Mouse (Mus musculus) embryonic fibroblast, embryonic 13.5 days (primary cell): ENCODE data around the gene Socs3. TPM values are rescaled to one million over a fixed set of nuclear protein-coding genes. Genes with fewer than 3 reads are reported as not detected.
A peak's percentile ranks its signal among the peaks of the same experiment; 100 is the strongest.

Experiments
- H3K27ac ChIP-seq: 2 replicates; pipeline ENCODE4 v1.5.1; 2012; ENCODE audit warnings: low read length, control low read depth, inconsistent platforms; ENCODE audit not compliant: insufficient read depth
- H3K4me1 ChIP-seq: 2 replicates; pipeline ENCODE4 v1.6.1; 2011; ENCODE audit warnings: low read length; ENCODE audit not compliant: control insufficient read depth, insufficient read depth
- H3K4me3 ChIP-seq: 2 replicates; pipeline ENCODE4 v1.5.1; 2011; ENCODE audit warnings: mild to moderate bottlenecking, control low read depth, low read length; ENCODE audit not compliant: insufficient read depth
- CTCF ChIP-seq: IDR thresholded peaks from 2 replicates; pipeline ENCODE4 v1.5.1; 2011; ENCODE audit warnings: mild to moderate bottlenecking, control low read depth, low read length, moderate library complexity, borderline replicate concordance; ENCODE audit not compliant: insufficient read depth
- POLR2A ChIP-seq: IDR thresholded peaks from 2 replicates; pipeline ENCODE4 v1.6.1; 2011; ENCODE audit warnings: low read depth, mild to moderate bottlenecking, control low read depth, low read length, moderate library complexity
- polyA plus RNA-seq: library from polyadenylated mRNA; stranded (reverse); fragments of >200 nt; gene quantifications from 2 replicates; pipeline ENCODE4 v1.2.4, GENCODE M21; 2011; ENCODE audit warnings: low read depth; ENCODE audit not compliant: missing spikeins, insufficient read length

Socs3 gene
- polyA plus RNA-seq, 1 experiment: 31.9 TPM

- Histone ChIP-seq H3K4me3 (no peak overlapping the region), H3K27ac (no peak overlapping the region), H3K4me1 (peaks cover 39% of the 10 kb centered on the region)
- TF ChIP-seq CTCF: no peak
- no peak for TF ChIP-seq POLR2A
Observed at GRCm38 (mm10) chr11:118007460-118008143, 37.8 kb upstream of the Socs3 start.

GRCm38 (mm10) chr11:118004217-118004616 lies 34.4 kb upstream of the Socs3 start:
- Histone ChIP-seq H3K4me1 (peaks cover 28% of the 10 kb centered on the region), H3K4me3 (no peak overlapping the region), H3K27ac (peak overlapping the region; percentile 54)
- TF ChIP-seq POLR2A: no peak

- TF ChIP-seq POLR2A: no peak
- TF ChIP-seq CTCF: no peak
- Histone ChIP-seq H3K4me3 (no peak overlapping the region), H3K27ac (peak overlapping the region; percentile 54), H3K4me1 (peaks cover 27% of the 10 kb centered on the region)
Observed at GRCm38 (mm10) chr11:118003718-118004117, 33.9 kb upstream of the Socs3 start.

GRCm38 (mm10) chr11:118003176-118003575 lies 33.3 kb upstream of the Socs3 start:
- TF ChIP-seq POLR2A (no peak), CTCF (no peak)
- no peak overlapping the region for H3K4me3 ChIP-seq
- peak overlapping the region; percentile 32 for H3K27ac ChIP-seq
- H3K4me1 ChIP-seq: peaks cover 26% of the 10 kb centered on the region

- Histone ChIP-seq H3K27ac (no peak overlapping the region), H3K4me3 (no peak overlapping the region), H3K4me1 (peaks cover 23% of the 10 kb centered on the region)
- TF ChIP-seq CTCF: no peak
- no peak for TF ChIP-seq POLR2A
Observed at GRCm38 (mm10) chr11:118000565-118001215, 30.8 kb upstream of the Socs3 start.

- TF ChIP-seq CTCF (no peak), POLR2A (no peak)
Observed at GRCm38 (mm10) chr11:118000083-118000482, 30.2 kb upstream of the Socs3 start.

GRCm38 (mm10) chr11:117999260-117999934 lies 29.6 kb upstream of the Socs3 start:
- Histone ChIP-seq H3K27ac (no peak overlapping the region), H3K4me1 (peaks cover 34% of the 10 kb centered on the region), H3K4me3 (no peak overlapping the region)
- TF ChIP-seq POLR2A (no peak), CTCF (no peak)

More at GRCm38 (mm10) chr11:118000083-118000482, 30.2 kb upstream of the Socs3 start:
- Histone ChIP-seq H3K27ac (no peak overlapping the region), H3K4me1 (peaks cover 27% of the 10 kb centered on the region), H3K4me3 (no peak overlapping the region)

GRCm38 (mm10) chr11:117998356-117998755 lies 28.5 kb upstream of the Socs3 start:
- TF ChIP-seq POLR2A (no peak), CTCF (no peak)
- H3K4me3 ChIP-seq: no peak overlapping the region
- H3K4me1 ChIP-seq: peaks cover 35% of the 10 kb centered on the region
- H3K27ac ChIP-seq: no peak overlapping the region

GRCm38 (mm10) chr11:117997085-117997484 lies 27.2 kb upstream of the Socs3 start:
- Histone ChIP-seq H3K27ac (no peak overlapping the region), H3K4me1 (peaks cover 39% of the 10 kb centered on the region), H3K4me3 (no peak overlapping the region)
- TF ChIP-seq CTCF: no peak
- no peak for TF ChIP-seq POLR2A

GRCm38 (mm10) chr11:117996066-117996465 lies 26.2 kb upstream of the Socs3 start:
- TF ChIP-seq POLR2A: no peak
- TF ChIP-seq CTCF: no peak
- Histone ChIP-seq H3K27ac (peak overlapping the region; percentile 91), H3K4me1 (peaks cover 48% of the 10 kb centered on the region), H3K4me3 (no peak overlapping the region)
